32 mouse cellular contexts compared by ENCODE assay signal in the genomic region with DNA sequence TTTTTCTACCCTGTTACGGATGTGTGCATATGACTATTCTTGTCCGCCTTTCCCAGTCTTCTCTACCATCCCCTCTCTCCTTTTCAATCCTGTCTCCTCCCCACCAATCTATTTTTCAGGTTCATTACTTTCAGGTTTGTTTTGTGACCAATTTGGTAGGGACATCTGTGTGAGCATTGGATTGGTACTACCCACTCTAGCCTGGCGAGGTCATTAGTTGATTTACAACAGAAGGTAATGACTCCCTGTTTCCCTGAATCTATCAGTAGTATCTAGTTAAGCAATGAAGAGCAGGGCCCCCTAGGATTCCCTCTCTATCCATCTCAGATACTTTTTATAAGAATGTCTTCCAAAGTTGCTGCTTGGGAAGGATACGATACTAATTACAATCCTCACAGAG.
"Had no signal": no experiment of that assay in that cellular context is flagged by ENCODE, and none has a peak within 500 bp of the region (broad histone marks: within the 10 kb centered on the region; RNA-seq: fewer than 3 reads in every experiment).

No protein-coding gene starts in this region.

- H3K27me3 ChIP-seq: limb, embryonic 12.5 days; limb, embryonic 13.5 days; limb, embryonic 15.5 days; liver, embryonic 12.5 days; liver, embryonic 13.5 days; liver, embryonic 15.5 days; lung, embryonic 15.5 days; megakaryocyte, embryonic 14.5 days; midbrain, embryonic 12.5 days; midbrain, embryonic 13.5 days; midbrain, embryonic 15.5 days; neural tube, embryonic 12.5 days had no signal

- DNase-seq: left cerebral cortex, postnatal 4 days; liver; liver, embryonic 13.5 days; liver, postnatal 0 days; lung, adult 18-20 months; lung, adult 2 months; lung, embryonic 14.5 days; lung, postnatal 10 days; lung, postnatal 14 days; lung, postnatal 36 days; lung, postnatal 4 days; midbrain, embryonic 14.5 days had no signal

- H3K36me3 ChIP-seq: limb, embryonic 10.5 days; limb, embryonic 12.5 days; limb, embryonic 13.5 days; limb, embryonic 15.5 days; liver, embryonic 12.5 days; liver, embryonic 13.5 days; liver, embryonic 15.5 days; lung, embryonic 15.5 days; midbrain, embryonic 10.5 days; midbrain, embryonic 12.5 days; midbrain, embryonic 13.5 days; midbrain, embryonic 15.5 days; neural tube, embryonic 12.5 days had no signal

- H3K9ac ChIP-seq: limb, embryonic 12.5 days; limb, embryonic 13.5 days; limb, embryonic 15.5 days; liver, embryonic 12.5 days; liver, embryonic 13.5 days; liver, embryonic 14.5 days; liver, embryonic 15.5 days; liver, postnatal 0 days; lung, embryonic 14.5 days; lung, embryonic 15.5 days; midbrain, embryonic 12.5 days; midbrain, embryonic 13.5 days; midbrain, embryonic 15.5 days; neural tube, embryonic 12.5 days had no signal

- ATAC-seq: liver, embryonic 12.5 days; liver, postnatal 0 days; lung, postnatal 0 days; midbrain, embryonic 13.5 days; midbrain, embryonic 15.5 days; midbrain, embryonic 16.5 days had no signal

- H3K4me1 ChIP-seq: limb, embryonic 10.5 days; limb, embryonic 12.5 days; limb, embryonic 13.5 days; limb, embryonic 15.5 days; liver, embryonic 12.5 days; liver, embryonic 13.5 days; liver, embryonic 15.5 days; lung, embryonic 15.5 days; midbrain, embryonic 10.5 days; midbrain, embryonic 12.5 days; midbrain, embryonic 13.5 days; midbrain, embryonic 15.5 days; neural tube, embryonic 12.5 days had no signal

- H3K4me2 ChIP-seq: limb, embryonic 12.5 days; limb, embryonic 13.5 days; limb, embryonic 15.5 days; liver, embryonic 11.5 days; liver, embryonic 12.5 days; liver, embryonic 13.5 days; liver, embryonic 15.5 days; lung, embryonic 14.5 days; lung, embryonic 15.5 days; midbrain, embryonic 11.5 days; midbrain, embryonic 12.5 days; midbrain, embryonic 13.5 days; midbrain, embryonic 15.5 days; neural tube, embryonic 12.5 days had no signal

- H3K27ac ChIP-seq: limb, embryonic 10.5 days; limb, embryonic 12.5 days; limb, embryonic 13.5 days; limb, embryonic 15.5 days; liver, embryonic 12.5 days; liver, embryonic 13.5 days; liver, embryonic 14.5 days; liver, embryonic 15.5 days; lung, embryonic 15.5 days; macrophage; midbrain, embryonic 10.5 days; midbrain, embryonic 12.5 days; midbrain, embryonic 13.5 days; midbrain, embryonic 15.5 days; neural tube, embryonic 12.5 days had no signal

- H3K4me3 ChIP-seq: limb, embryonic 10.5 days; limb, embryonic 12.5 days; limb, embryonic 13.5 days; limb, embryonic 15.5 days; liver, embryonic 12.5 days; liver, embryonic 13.5 days; liver, embryonic 15.5 days; lung, embryonic 15.5 days; megakaryocyte, embryonic 14.5 days; midbrain, embryonic 10.5 days; midbrain, embryonic 12.5 days; midbrain, embryonic 13.5 days; midbrain, embryonic 15.5 days; myocyte; neural tube, embryonic 12.5 days had no signal

- H3K9me3 ChIP-seq: limb, embryonic 10.5 days; limb, embryonic 12.5 days; limb, embryonic 13.5 days; limb, embryonic 15.5 days; liver, embryonic 12.5 days; liver, embryonic 13.5 days; liver, embryonic 15.5 days; lung, embryonic 15.5 days; megakaryocyte, embryonic 14.5 days; midbrain, embryonic 10.5 days; midbrain, embryonic 12.5 days; midbrain, embryonic 13.5 days; midbrain, embryonic 15.5 days; neural tube, embryonic 12.5 days had no signal
